Mouse (Mus musculus) lung, embryonic 15.5 days (tissue): Measurements from ENCODE around the gene Dapk2. TPM values are rescaled to one million over a fixed set of nuclear protein-coding genes. Genes with fewer than 3 reads are reported as not detected.

ENCODE experiments used
- ATAC-seq: fragments of 200-750 bp; cut with Nextera tagmentation; 2 replicates; pipeline ENCODE4 v1.8.0; 2017; ENCODE audit warnings: moderate number of reproducible peaks, borderline replicate concordance; ENCODE audit not compliant: low FRiP score, low TSS enrichment; ENCODE audit errors: extremely low read depth
- H3K27ac ChIP-seq: fragments of 300-500 bp; sonication (generic); 2 replicates; pipeline ENCODE4 v1.5.1; 2015; ENCODE audit warnings: moderate library complexity, mild to moderate bottlenecking, inconsistent platforms
- H3K27me3 ChIP-seq: fragments of 300-500 bp; sonication (generic); 2 replicates; pipeline ENCODE4 v1.6.1; 2015; ENCODE audit warnings: inconsistent platforms
- H3K36me3 ChIP-seq: fragments of 300-500 bp; sonication (generic); 2 replicates; pipeline ENCODE4 v1.6.1; 2015; ENCODE audit warnings: inconsistent platforms
- H3K4me1 ChIP-seq: fragments of 300-500 bp; sonication (generic); 2 replicates; pipeline ENCODE4 v1.6.1; 2015; ENCODE audit warnings: inconsistent platforms
- H3K4me2 ChIP-seq: fragments of 300-500 bp; sonication (generic); 2 replicates; pipeline ENCODE4 v1.6.1; 2015; ENCODE audit warnings: inconsistent platforms, mild to moderate bottlenecking, moderate library complexity
- H3K4me3 ChIP-seq: fragments of 300-500 bp; sonication (generic); 2 replicates; pipeline ENCODE4 v1.5.1; 2015; ENCODE audit warnings: mild to moderate bottlenecking, inconsistent platforms
- H3K9ac ChIP-seq: fragments of 300-500 bp; sonication (generic); 2 replicates; pipeline ENCODE4 v1.6.1; 2015; ENCODE audit warnings: inconsistent platforms
- H3K9me3 ChIP-seq: fragments of 300-500 bp; sonication (generic); 2 replicates; pipeline ENCODE4 v1.6.1; 2016; ENCODE audit warnings: inconsistent platforms
- WGBS: fragments of 180-500 bp; shearing (Covaris S2); methylation state at CpG from one replicate; pipeline ENCODE4 v1.1.7; 2015; 5-methylcytosine and 5-hydroxymethylcytosine counted together
- polyA plus RNA-seq: library from polyadenylated mRNA; unstranded; fragments of >200 nt; fragmentation: Nextera tagmentation; extraction: Ambion mirVana; gene quantifications from 2 replicates; pipeline ENCODE4 v1.2.1, GENCODE M21; 2015

Gene Dapk2
- polyA plus RNA-seq, 1 experiment from 2014 or later: 16.8 TPM

- Histone ChIP-seq H3K4me2 (no peak overlapping the region), H3K27ac (no peak overlapping the region), H3K27me3 (no peaks in the 10 kb centered on the region), H3K4me3 (no peak overlapping the region), H3K9ac (no peak overlapping the region), H3K9me3 (no peaks in the 10 kb centered on the region), H3K36me3 (no peaks in the 10 kb centered on the region), H3K4me1 (0 out of 2 replicates have a peak, but pooled peaks cover 3% of the 10 kb centered on the region)
- ATAC-seq: no peak
- 27% methylated on average over 3 of the region's 3 CpGs for WGBS
Observed at GRCm38 (mm10) chr9:66196561-66196960, 38.5 kb downstream of the Dapk2 start.

- no peaks in the 10 kb centered on the region for H3K27me3 ChIP-seq
- H3K4me3 ChIP-seq: no peak overlapping the region
- no peak overlapping the region for H3K27ac ChIP-seq
- H3K4me1 ChIP-seq: 0 out of 2 replicates have a peak, but pooled peaks cover 3% of the 10 kb centered on the region
- no peaks in the 10 kb centered on the region for H3K9me3 ChIP-seq
- H3K4me2 ChIP-seq: no peak overlapping the region
- no peaks in the 10 kb centered on the region for H3K36me3 ChIP-seq
- ATAC-seq: no peak
- WGBS: 92% methylated on average over 1 of the region's 1 CpGs
- no peak overlapping the region for H3K9ac ChIP-seq
Observed at GRCm38 (mm10) chr9:66198533-66198932, 40.5 kb downstream of the Dapk2 start.

- H3K9me3 ChIP-seq: no peaks in the 10 kb centered on the region
- H3K27me3 ChIP-seq: no peaks in the 10 kb centered on the region
- H3K36me3 ChIP-seq: no peaks in the 10 kb centered on the region
- H3K9ac ChIP-seq: no peak overlapping the region
- H3K4me3 ChIP-seq: no peak overlapping the region
- no peak overlapping the region for H3K4me2 ChIP-seq
- 74% methylated on average over 14 of the region's 14 CpGs for whole genome bisulfite sequencing
- no peak overlapping the region for H3K27ac ChIP-seq
- 0 out of 2 replicates have a peak, but pooled peaks cover 3% of the 10 kb centered on the region for H3K4me1 ChIP-seq
- ATAC-seq: no peak
Observed at GRCm38 (mm10) chr9:66199657-66200410, 41.8 kb downstream of the Dapk2 start.

- Histone ChIP-seq H3K27me3 (no peaks in the 10 kb centered on the region), H3K9ac (no peak overlapping the region), H3K4me3 (no peak overlapping the region), H3K4me1 (no peaks in the 10 kb centered on the region), H3K27ac (no peak overlapping the region), H3K4me2 (no peak overlapping the region), H3K36me3 (no peaks in the 10 kb centered on the region), H3K9me3 (no peaks in the 10 kb centered on the region)
- 45% methylated on average over 5 of the region's 5 CpGs for WGBS
- no peak for ATAC-seq
Observed at GRCm38 (mm10) chr9:66200411-66200789, 42.4 kb downstream of the Dapk2 start.

- ATAC-seq: no peak
- WGBS: 25% methylated on average over 6 of the region's 6 CpGs
- no peak overlapping the region for H3K27ac ChIP-seq
- H3K9ac ChIP-seq: no peak overlapping the region
- no peaks in the 10 kb centered on the region for H3K27me3 ChIP-seq
- H3K4me3 ChIP-seq: no peak overlapping the region
- H3K9me3 ChIP-seq: no peaks in the 10 kb centered on the region
- no peaks in the 10 kb centered on the region for H3K36me3 ChIP-seq
- 0 out of 2 replicates have a peak, but pooled peaks cover 1% of the 10 kb centered on the region for H3K4me1 ChIP-seq
- no peak overlapping the region for H3K4me2 ChIP-seq
Observed at GRCm38 (mm10) chr9:66201665-66202064, 43.6 kb downstream of the Dapk2 start.

- H3K9ac ChIP-seq: no peak overlapping the region
Observed at GRCm38 (mm10) chr9:66202463-66202862, 44.4 kb downstream of the Dapk2 start.

GRCm38 (mm10) chr9:66205702-66206101 lies 47.7 kb downstream of the Dapk2 start:
- H3K36me3 ChIP-seq: no peaks in the 10 kb centered on the region
- H3K9me3 ChIP-seq: no peaks in the 10 kb centered on the region
- no peak overlapping the region for H3K4me2 ChIP-seq
- no peak overlapping the region for H3K9ac ChIP-seq
- H3K27ac ChIP-seq: no peak overlapping the region
- peaks cover 9% of the 10 kb centered on the region; the same call in 1 of the 2 replicates for H3K4me1 ChIP-seq
- 89% methylated on average over 9 of the region's 9 CpGs for WGBS
- no peaks in the 10 kb centered on the region for H3K27me3 ChIP-seq
- no peak overlapping the region for H3K4me3 ChIP-seq
- no peak for ATAC-seq

More at GRCm38 (mm10) chr9:66202463-66202862, 44.4 kb downstream of the Dapk2 start:
- WGBS: 74% methylated on average over 7 of the region's 7 CpGs
- Histone ChIP-seq H3K27me3 (no peaks in the 10 kb centered on the region), H3K4me1 (peaks cover 6% of the 10 kb centered on the region; the same call in 1 of the 2 replicates), H3K9me3 (no peaks in the 10 kb centered on the region), H3K36me3 (no peaks in the 10 kb centered on the region), H3K4me2 (no peak overlapping the region), H3K27ac (no peak overlapping the region), H3K4me3 (no peak overlapping the region)
- no peak for ATAC-seq

- 32% methylated on average over 5 of the region's 5 CpGs for WGBS
- no peaks in the 10 kb centered on the region for H3K9me3 ChIP-seq
- no peaks in the 10 kb centered on the region for H3K27me3 ChIP-seq
- no peak overlapping the region for H3K9ac ChIP-seq
- peaks cover 19% of the 10 kb centered on the region for H3K4me1 ChIP-seq
- no peaks in the 10 kb centered on the region for H3K36me3 ChIP-seq
- no peak for ATAC-seq
- H3K4me2 ChIP-seq: no peak overlapping the region
- no peak overlapping the region for H3K27ac ChIP-seq
- no peak overlapping the region for H3K4me3 ChIP-seq
Observed at GRCm38 (mm10) chr9:66206825-66207224, 48.8 kb downstream of the Dapk2 start.

GRCm38 (mm10) chr9:66211420-66211819 lies 53.4 kb downstream of the Dapk2 start:
- Histone ChIP-seq H3K9ac (no peak overlapping the region), H3K36me3 (no peaks in the 10 kb centered on the region), H3K4me1 (peaks cover 38% of the 10 kb centered on the region), H3K9me3 (no peaks in the 10 kb centered on the region), H3K27ac (no peak overlapping the region), H3K4me2 (no peak overlapping the region), H3K4me3 (no peak overlapping the region), H3K27me3 (no peaks in the 10 kb centered on the region)
- no peak for ATAC-seq
- WGBS: 16% methylated on average over 4 of the region's 4 CpGs

GRCm38 (mm10) chr9:66212088-66212487 lies 54.1 kb downstream of the Dapk2 start:
- no peaks in the 10 kb centered on the region for H3K36me3 ChIP-seq
- H3K4me2 ChIP-seq: no peak overlapping the region
- H3K4me1 ChIP-seq: peaks cover 32% of the 10 kb centered on the region
- no peak for ATAC-seq
- H3K9me3 ChIP-seq: no peaks in the 10 kb centered on the region
- 67% methylated on average over 2 of the region's 2 CpGs for WGBS
- H3K27ac ChIP-seq: no peak overlapping the region
- H3K4me3 ChIP-seq: no peak overlapping the region
- no peaks in the 10 kb centered on the region for H3K27me3 ChIP-seq
- H3K9ac ChIP-seq: no peak overlapping the region

GRCm38 (mm10) chr9:66212802-66213201 lies 54.8 kb downstream of the Dapk2 start:
- Histone ChIP-seq H3K36me3 (no peaks in the 10 kb centered on the region), H3K4me1 (peaks cover 38% of the 10 kb centered on the region), H3K9ac (no peak overlapping the region), H3K9me3 (no peaks in the 10 kb centered on the region), H3K4me3 (no peak overlapping the region), H3K27me3 (no peaks in the 10 kb centered on the region), H3K27ac (no peak overlapping the region), H3K4me2 (no peak overlapping the region)
- WGBS: 51% methylated on average over 5 of the region's 5 CpGs
- no peak for ATAC-seq

GRCm38 (mm10) chr9:66213386-66214032 lies 55.5 kb downstream of the Dapk2 start:
- Histone ChIP-seq H3K27me3 (no peaks in the 10 kb centered on the region), H3K9ac (no peak overlapping the region), H3K4me3 (no peak overlapping the region), H3K4me1 (peaks cover 44% of the 10 kb centered on the region), H3K36me3 (no peaks in the 10 kb centered on the region), H3K27ac (peak overlapping the region; percentile 69), H3K4me2 (no peak overlapping the region), H3K9me3 (no peaks in the 10 kb centered on the region)
- ATAC-seq: peak; percentile 35; the same call in 1 of the 2 replicates
- 22% methylated on average over 5 of the region's 5 CpGs for WGBS
